In the genomic region with DNA sequence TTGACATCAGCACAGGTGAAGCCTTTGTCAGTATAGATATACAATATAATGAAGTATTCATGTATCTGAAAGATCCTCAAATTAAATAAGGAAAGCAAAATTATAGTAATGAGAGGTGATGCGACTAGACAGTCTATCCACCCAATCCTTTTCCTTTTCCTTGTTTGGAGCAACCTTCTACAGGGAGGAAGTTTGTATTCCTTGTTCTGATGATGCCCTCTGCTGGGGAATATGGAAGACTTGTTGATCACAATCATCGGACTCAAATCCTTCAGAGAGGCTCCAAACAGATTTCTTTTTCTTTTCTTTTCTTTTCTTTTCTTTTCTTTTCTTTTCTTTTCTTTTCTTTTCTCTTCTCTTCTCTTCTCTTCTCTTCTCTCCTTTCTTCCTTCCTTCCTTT, we compare ENCODE assay signal across 10 mouse cellular contexts.
DNase-seq lines count a peak whose midpoint lies in the region; ATAC-seq lines count a peak whose summit lies in the region.
"Had no signal": no experiment of that assay in that cellular context is flagged by ENCODE, and none has a peak within 500 bp of the region (broad histone marks: within the 10 kb centered on the region; RNA-seq: fewer than 3 reads in every experiment).

No protein-coding gene starts in this region.

- peak; percentile 65 for ATAC-seq in hindbrain, embryonic 16.5 days

- DNase-seq in adrenal gland, postnatal 14 days, result peak; percentile 16
- no peak for DNase-seq in adrenal gland, adult 18-20 months (ENCODE audit: low spot score in 2 of 2)
- DNase-seq in kidney, postnatal 14 days, result peak; percentile 42
- no peak for DNase-seq in kidney, adult 11 months
- peak; percentile 79 for DNase-seq in ES-CJ7 (ENCODE audit: low read depth, low spot score)
- DNase-seq in spleen, postnatal 36 days (ENCODE audit: low spot score in 2 of 2), result no peak
- DNase-seq in cerebellum, postnatal 4 days (ENCODE audit: low spot score in 2 of 2), result no peak

- no peak overlapping the region for H3K9ac ChIP-seq in hindbrain, embryonic 16.5 days (ENCODE audit: low read depth, low read length)
- H3K9ac ChIP-seq: heart, embryonic 15.5 days; liver, embryonic 15.5 days had no signal

- no peaks in the 10 kb centered on the region for H3K9me3 ChIP-seq in hindbrain, embryonic 16.5 days (ENCODE audit: control insufficient read depth, low read length)
- H3K9me3 ChIP-seq: heart, embryonic 15.5 days; liver, embryonic 15.5 days had no signal

- no peak overlapping the region for H3K4me2 ChIP-seq in hindbrain, embryonic 16.5 days (ENCODE audit: low read length)
- H3K4me2 ChIP-seq: heart, embryonic 15.5 days; liver, embryonic 15.5 days had no signal

- H3K27ac ChIP-seq in hindbrain, embryonic 16.5 days (ENCODE audit: low read depth, low read length), result no peak overlapping the region
- H3K27ac ChIP-seq: heart, embryonic 15.5 days; liver, embryonic 15.5 days had no signal

- WGBS in hindbrain, embryonic 16.5 days, result 29% methylated on average over 2 of the region's 2 CpGs

- no peaks in the 10 kb centered on the region for H3K4me1 ChIP-seq in hindbrain, embryonic 16.5 days (ENCODE audit: control insufficient read depth, insufficient read depth, low read depth, low read length)
- H3K4me1 ChIP-seq: heart, embryonic 15.5 days; liver, embryonic 15.5 days had no signal

- no peaks in the 10 kb centered on the region for H3K36me3 ChIP-seq in hindbrain, embryonic 16.5 days (ENCODE audit: control insufficient read depth, insufficient read depth, low read length)
- H3K36me3 ChIP-seq: heart, embryonic 15.5 days; liver, embryonic 15.5 days had no signal

- no peaks in the 10 kb centered on the region for H3K27me3 ChIP-seq in hindbrain, embryonic 16.5 days (replicated peaks; ENCODE audit: control insufficient read depth, insufficient read depth, low read length)
- H3K27me3 ChIP-seq: heart, embryonic 15.5 days; liver, embryonic 15.5 days had no signal

- H3K4me3 ChIP-seq in hindbrain, embryonic 16.5 days (ENCODE audit: low read length), result no peak overlapping the region
- H3K4me3 ChIP-seq: heart, embryonic 15.5 days; liver, embryonic 15.5 days had no signal

Comparison
In these comparisons a context has a peak if more than half of its experiments do, and no peak if none do; other contexts are left out.
1. DNase-seq: peak in adrenal gland, postnatal 14 days (single experiment), kidney, postnatal 14 days (single experiment) and ES-CJ7 (single experiment); none in adrenal gland, adult 18-20 months (0 of 2), kidney, adult 11 months (single experiment), spleen, postnatal 36 days (0 of 2) and cerebellum, postnatal 4 days (0 of 2).